Mouse (Mus musculus) gastrocnemius, adult 8-10 months (tissue): ENCODE measurements around the gene Fam71e2. TPM values are rescaled to one million over a fixed set of nuclear protein-coding genes. Genes with fewer than 3 reads are reported as not detected.

Experiments used
- DNase-seq, 2 experiments: peaks; one replicate each; pipeline ENCODE4 v3.0.0; 2022; ENCODE audit warnings: low spot score in 2 of 2
- total RNA-seq, 4 experiments: library from RNA; stranded (reverse); gene quantifications; 2 replicates each; pipeline ENCODE4 v1.2.4; 2022

The Fam71e2 gene
- total RNA-seq, 4 experiments from 2014 or later: not detected

DNA sequence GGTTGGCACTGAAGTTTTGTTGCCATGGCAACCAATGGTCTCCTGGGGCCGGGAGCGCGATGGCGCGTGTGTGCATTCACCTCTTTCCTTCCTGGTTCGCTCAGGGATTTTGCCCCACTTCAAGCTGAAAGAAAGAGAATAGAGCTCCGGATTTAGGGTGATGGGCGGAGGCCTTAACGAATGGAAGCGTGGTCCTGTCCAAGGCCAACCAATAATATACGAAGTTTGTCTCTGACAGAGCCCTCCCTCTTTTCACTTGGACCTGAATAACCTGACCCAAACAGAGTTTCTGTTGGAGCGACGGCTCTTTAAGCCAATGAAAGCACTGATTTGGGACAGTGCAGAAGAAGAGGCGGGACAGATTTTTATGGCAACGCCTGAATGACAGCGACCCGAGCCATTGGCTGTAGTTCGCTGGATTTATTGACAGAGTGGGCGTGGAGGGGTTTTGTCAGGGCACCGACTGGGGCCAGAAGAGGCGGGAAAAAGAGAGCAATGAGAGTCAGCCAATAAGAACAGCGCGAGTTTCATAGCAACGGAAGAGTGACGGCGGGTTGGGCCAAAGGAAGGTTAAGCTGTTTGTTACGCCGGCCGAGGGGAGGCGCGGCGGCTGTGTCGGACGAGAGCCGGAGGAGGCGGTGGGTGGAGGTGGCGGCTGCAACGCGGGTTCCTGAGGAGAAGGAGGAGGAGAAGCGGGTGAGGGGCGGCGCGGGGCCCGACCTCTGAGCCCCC lies 31.4 kb downstream of the Fam71e2 start, which contains the start of gene Kmt5c:
Kmt5c (plus strand) TSS at position 572 of the 732 bp plus-strand sequence.
- peak; percentile 98 for DNase-seq

DNA sequence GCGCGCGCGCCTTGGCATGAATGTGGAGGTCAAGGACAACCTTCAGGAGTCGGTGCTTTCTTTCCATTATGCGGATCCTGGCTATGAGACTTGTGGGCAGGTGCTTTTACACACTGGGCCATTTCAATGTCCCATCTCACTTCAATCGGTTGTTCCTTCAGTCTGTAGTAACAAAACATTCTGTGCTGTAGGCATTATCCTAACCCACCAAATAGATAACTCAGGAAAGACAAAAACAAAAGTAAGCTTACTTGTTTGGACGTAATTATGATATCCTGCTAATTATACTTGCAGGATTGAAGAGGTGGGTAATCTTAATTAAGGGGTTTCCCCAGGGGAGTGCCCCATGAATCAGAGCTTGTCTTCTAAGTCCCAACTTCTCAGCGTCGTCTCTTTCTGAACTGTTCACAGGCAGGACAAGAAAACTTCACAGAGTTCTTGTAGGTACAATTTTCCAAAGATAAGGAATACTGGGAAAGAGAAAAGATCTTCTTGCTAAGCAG lies 32.0 kb downstream of the Fam71e2 start:
- no peak for DNase-seq

DNA sequence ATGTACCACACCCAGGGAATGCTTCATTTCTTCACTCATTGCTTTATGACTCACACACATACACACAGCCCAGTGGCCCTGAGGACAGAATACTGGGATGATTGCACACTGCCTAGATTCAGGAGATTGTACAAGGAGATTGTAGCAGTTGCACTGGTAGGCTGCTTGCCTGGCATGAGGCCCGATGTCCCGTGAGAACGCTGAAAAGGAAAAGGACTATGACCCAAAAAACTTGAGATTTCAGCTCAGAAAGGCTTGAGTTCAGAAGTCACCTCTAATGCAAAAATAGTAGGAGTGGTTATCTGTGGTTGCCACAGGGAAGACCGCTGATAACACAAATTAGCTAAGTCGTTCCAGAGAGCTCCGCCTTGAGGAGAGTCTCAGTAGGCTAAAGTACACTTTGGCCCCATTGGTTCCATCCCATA lies 38.1 kb downstream of the Fam71e2 start:
- no peak for DNase-seq

DNA sequence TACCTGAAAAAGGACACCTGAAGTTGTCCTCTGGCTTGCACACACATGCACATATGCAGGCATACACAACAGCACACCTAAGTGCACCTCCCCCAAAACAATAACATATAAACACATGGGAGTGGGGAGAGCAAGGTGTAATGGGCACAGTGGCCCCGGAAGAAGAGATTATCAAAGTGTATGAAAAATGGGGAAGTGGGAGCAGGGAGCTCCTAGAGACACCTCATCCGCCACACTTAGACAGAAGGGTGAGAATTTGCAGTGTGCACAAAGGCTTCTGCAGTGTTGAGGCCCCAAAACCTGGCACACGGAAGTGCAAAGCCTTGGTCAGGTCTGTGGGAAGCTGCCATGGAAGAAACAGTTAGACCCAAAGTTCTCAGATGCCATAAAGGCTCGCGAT lies 40.0 kb downstream of the Fam71e2 start:
- no peak for DNase-seq

DNA sequence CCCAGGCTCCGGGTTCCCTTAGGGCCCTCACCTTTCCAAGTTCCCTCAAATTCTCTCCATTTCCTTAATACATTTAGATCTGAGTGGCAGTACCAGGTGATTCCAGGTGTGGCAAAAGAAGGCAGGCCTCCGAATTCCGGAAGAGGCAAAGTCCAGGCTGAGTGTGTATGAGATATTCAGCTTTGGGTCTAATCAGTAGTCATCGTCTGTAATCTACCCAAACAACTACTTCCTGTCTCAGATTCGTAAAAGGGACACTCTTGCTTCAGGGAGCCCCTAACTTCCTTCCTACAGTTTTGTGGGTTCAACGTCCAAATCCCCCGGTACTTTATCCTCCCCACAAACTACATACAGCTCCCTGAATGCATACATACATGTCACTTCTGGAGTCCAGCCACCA lies 45.9 kb downstream of the Fam71e2 start, which contains the start of gene Tmem150b:
Tmem150b (minus strand) TSS at position 81 of the 400 bp plus-strand sequence.
- no peak for DNase-seq

DNA sequence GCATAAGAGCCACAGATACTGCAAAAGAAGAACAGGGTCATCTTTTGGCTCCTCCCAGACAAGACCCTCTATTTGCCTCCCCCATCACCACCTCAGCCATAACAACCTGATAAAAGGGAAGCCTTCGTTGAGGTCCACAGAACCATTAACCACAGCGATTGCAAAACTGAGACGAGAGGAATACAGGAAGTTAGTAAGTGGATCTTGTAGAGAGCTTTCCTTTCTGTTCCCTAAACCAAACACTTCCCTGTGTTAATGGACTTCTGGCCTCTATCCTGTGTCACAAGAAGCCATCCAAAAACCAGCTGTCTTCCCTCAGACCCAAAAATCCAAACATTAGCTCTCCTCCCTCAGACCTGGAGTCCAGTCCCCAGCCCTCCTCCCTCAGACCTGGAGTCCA lies 46.7 kb downstream of the Fam71e2 start:
- DNase-seq: no peak

DNA sequence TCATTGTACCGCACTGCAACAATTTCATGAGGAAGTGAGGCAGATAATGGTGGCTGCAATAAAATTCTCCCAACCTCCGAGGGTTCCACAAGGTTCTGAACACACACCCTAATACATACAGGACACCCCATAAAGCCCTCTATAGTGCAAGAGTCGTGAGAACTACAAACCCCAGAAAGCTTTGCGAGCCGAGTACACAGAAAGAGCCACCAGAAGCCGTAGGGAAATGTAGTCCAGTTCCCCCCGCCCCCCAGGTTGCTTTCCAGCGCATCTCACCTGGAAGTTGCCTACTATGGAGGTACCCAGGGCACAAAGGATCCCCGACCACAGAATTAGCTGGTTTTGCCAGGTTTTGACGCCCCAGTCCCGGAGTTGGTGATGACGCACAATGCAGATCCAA lies 47.6 kb downstream of the Fam71e2 start:
- DNase-seq: no peak

DNA sequence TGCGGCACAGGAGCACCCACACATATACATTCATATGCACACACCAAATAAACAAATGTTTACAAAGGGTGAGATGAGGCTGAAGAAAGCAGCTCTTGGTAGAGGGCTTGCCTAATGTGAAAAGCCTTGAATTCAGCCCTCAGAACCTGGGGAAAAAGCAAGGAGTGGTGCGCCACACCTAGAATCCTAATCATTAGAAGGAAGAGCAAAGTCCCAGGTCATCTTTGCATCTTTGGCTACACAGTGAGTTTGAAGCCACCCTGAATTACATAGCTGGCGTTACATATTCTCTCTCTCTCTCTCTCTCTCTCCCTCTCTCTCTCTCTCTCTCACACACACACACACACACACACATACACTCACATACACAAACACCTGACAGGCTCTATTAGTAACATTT lies 51.8 kb downstream of the Fam71e2 start:
- DNase-seq: no peak

DNA sequence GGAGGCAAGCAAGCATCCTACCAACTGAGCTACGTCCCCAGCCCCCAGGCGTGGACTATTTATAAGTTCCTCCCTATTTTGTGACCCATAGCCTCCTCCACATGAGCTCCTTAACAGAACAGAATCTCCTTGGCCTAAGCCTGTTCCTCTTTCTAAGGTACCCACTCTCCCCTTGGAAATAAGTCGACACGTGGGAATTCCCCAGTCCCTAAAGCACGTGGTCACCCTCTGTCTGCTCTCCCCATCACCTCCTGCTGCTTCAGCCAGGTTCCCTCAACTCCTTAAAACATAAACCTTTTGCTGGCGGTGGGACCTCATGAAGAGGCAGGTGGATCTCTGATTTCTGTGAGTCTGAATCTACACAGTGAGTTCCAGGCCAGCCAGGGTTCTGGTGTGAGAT lies 54.1 kb downstream of the Fam71e2 start:
- no peak for DNase-seq

DNA sequence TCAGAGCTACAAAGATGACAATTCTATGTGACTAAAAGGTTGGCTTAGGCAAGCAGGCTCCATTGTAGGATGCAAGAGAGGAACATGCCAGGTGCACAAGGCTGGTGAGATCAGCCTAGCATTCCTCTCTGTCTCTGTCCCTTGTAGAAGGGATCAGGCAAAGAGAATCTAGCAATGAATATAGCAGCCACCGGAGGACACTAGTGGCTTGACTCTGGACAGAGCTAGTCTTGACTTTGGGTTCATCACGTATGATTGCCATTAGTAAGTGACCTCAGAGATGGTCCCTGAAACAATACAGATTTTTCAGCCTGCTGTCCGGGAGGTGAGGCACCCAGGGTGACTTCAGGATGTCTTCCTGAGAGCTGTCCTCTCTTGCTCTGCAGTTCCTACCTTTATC lies 58.5 kb downstream of the Fam71e2 start:
- DNase-seq: no peak

DNA sequence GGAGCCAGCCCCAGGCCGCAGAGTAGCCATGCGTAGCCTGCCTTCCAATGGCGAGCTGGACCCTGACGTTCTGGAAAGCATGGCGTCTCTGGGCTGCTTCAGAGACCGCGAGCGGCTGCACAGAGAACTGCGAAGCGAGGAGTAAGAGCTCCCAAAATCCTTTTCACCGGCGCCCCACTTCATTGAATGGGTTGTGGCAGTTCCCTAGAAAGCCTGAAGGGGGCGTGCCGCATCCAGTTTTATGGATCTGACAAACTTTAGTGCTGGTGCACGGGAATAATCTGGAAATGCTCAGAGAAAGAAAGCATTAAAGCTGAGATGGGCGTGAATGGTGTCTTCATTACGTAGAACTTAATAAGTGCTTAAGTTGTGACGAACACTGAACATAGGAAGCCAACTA lies 66.0 kb downstream of the Fam71e2 start:
- no peak for DNase-seq

Other genes starting within 250 kb of the Fam71e2 start
- gene Tnni3, start 247.1 kb downstream of the Fam71e2 start, total RNA-seq: 1 to 10 TPM; 1.8 to 3.0 (median 2.3) TPM
- under 1 TPM in 1 of 4 experiments, not detected in 3; 0.13 TPM for gene Dnaaf3, start 238.8 kb downstream of the Fam71e2 start, total RNA-seq
- gene Syt5, start 223.8 kb downstream of the Fam71e2 start, total RNA-seq: under 1 TPM in 1 of 4 experiments, not detected in 3; 0.15 TPM
- gene Ptprh, start 167.3 kb downstream of the Fam71e2 start, total RNA-seq: not detected
- 1 to 10 TPM; 1.4 to 2.3 (median 2.0) TPM for gene Tmem86b, start 139.9 kb downstream of the Fam71e2 start, total RNA-seq
- gene Ppp6r1, start 112.3 kb downstream of the Fam71e2 start, total RNA-seq: 10 to 100 TPM; 48.2 to 53.4 (median 49.4) TPM
- 10 to 100 TPM; 23.4 to 28.8 (median 24.4) TPM for gene Hspbp1, start 86.2 kb downstream of the Fam71e2 start, total RNA-seq
- gene Brsk1, start 80.7 kb downstream of the Fam71e2 start, total RNA-seq: under 1 TPM; 0.13 to 0.49 (median 0.39) TPM
- not detected for gene Tmem150b, start 46.1 kb downstream of the Fam71e2 start, total RNA-seq
- gene Kmt5c, start 31.2 kb downstream of the Fam71e2 start, total RNA-seq: 1 to 10 TPM; 3.5 to 5.2 (median 4.8) TPM
- gene Cox6b2, start 18.2 kb downstream of the Fam71e2 start, total RNA-seq: not detected
- gene Il11, start 11.6 kb upstream of the Fam71e2 start, total RNA-seq: not detected
- not detected for gene Tmem190, start 11.6 kb upstream of the Fam71e2 start, total RNA-seq
- gene Tmem238, start 18.4 kb upstream of the Fam71e2 start, total RNA-seq: 10 to 100 TPM in 1 of 4 experiments, 1 to 10 TPM in 3; 6.0 to 12.3 (median 7.4) TPM
- 100 to 1,000 TPM; 347 to 558 (median 433) TPM for gene Rpl28, start 21.6 kb upstream of the Fam71e2 start, total RNA-seq
- gene Ube2s, start 41.3 kb upstream of the Fam71e2 start, total RNA-seq: 100 to 1,000 TPM in 1 of 4 experiments, 10 to 100 TPM in 3; 92.3 to 102 (median 95.8) TPM
- not detected for gene Shisa7, start 73.4 kb upstream of the Fam71e2 start, total RNA-seq
- gene Isoc2b, start 99.0 kb upstream of the Fam71e2 start, total RNA-seq: 1 to 10 TPM; 3.5 to 5.0 (median 3.8) TPM
- 10 to 100 TPM; 23.6 to 32.4 (median 28.2) TPM for gene Isoc2a, start 105.9 kb upstream of the Fam71e2 start, total RNA-seq
- gene Gm36210, start 135.2 kb upstream of the Fam71e2 start, total RNA-seq: under 1 TPM in 3 of 4 experiments, not detected in 1; 0.29 to 0.81 (median 0.48) TPM
- gene Zfp628, start 143.9 kb upstream of the Fam71e2 start, total RNA-seq: 10 to 100 TPM in 2 of 4 experiments, 1 to 10 TPM in 2; 8.3 to 10.7 (median 9.7) TPM
- 1 to 10 TPM; 4.2 to 5.2 (median 4.6) TPM for gene Nat14, start 150.7 kb upstream of the Fam71e2 start, total RNA-seq
- gene Ssc5d, start 154.5 kb upstream of the Fam71e2 start, total RNA-seq: 1 to 10 TPM; 1.9 to 4.6 (median 2.5) TPM
- 10 to 100 TPM; 55.4 to 88.7 (median 62.8) TPM for gene Sbk2, start 193.1 kb upstream of the Fam71e2 start, total RNA-seq
- 1 to 10 TPM in 3 of 4 experiments, under 1 TPM in 1; 0.58 to 1.6 (median 1.1) TPM for gene Sbk3, start 199.9 kb upstream of the Fam71e2 start, total RNA-seq
- 1 to 10 TPM; 7.1 to 9.8 (median 8.7) TPM for gene Zfp579, start 224.9 kb upstream of the Fam71e2 start, total RNA-seq
- gene Zfp524, start 243.1 kb upstream of the Fam71e2 start, total RNA-seq: 10 to 100 TPM in 2 of 4 experiments, 1 to 10 TPM in 2; 8.3 to 11.7 (median 10.2) TPM
- 10 to 100 TPM; 22.4 to 25.7 (median 24.6) TPM for gene Fiz1, start 243.4 kb upstream of the Fam71e2 start, total RNA-seq
- not detected for gene Gm44973, start 244.2 kb upstream of the Fam71e2 start, total RNA-seq
- 10 to 100 TPM; 12.4 to 16.3 (median 13.7) TPM for gene Zfp865, start 249.1 kb upstream of the Fam71e2 start, total RNA-seq
- not detected for gene Ccdc106, start 249.3 kb upstream of the Fam71e2 start, total RNA-seq